Mouse (Mus musculus) intestine, postnatal 0 days (tissue): Measurements from ENCODE around the gene Mon2. TPM values are rescaled to one million over a fixed set of nuclear protein-coding genes. Genes with fewer than 3 reads are reported as not detected.

Experiments
- ATAC-seq: fragments of 200-750 bp; cut with Nextera tagmentation; 2 replicates; pipeline ENCODE4 v1.8.0; 2017; ENCODE audit warnings: mild to moderate bottlenecking, moderate TSS enrichment, moderate library complexity
- H3K27ac ChIP-seq: fragments of 300-500 bp; sonication (generic); 2 replicates; pipeline ENCODE4 v1.5.1; 2014; ENCODE audit warnings: mild to moderate bottlenecking, low read depth, low read length, moderate library complexity
- H3K27me3 ChIP-seq: fragments of 300-500 bp; sonication (generic); replicated peaks from 2 replicates; pipeline ENCODE4 v1.6.1; 2014; ENCODE audit warnings: low read length, mixed read lengths; ENCODE audit not compliant: control insufficient read depth, insufficient read depth
- H3K36me3 ChIP-seq: fragments of 300-500 bp; sonication (generic); 2 replicates; pipeline ENCODE4 v1.6.1; 2014; ENCODE audit warnings: mild to moderate bottlenecking, moderate library complexity; ENCODE audit not compliant: control insufficient read depth, insufficient read depth
- H3K4me1 ChIP-seq: fragments of 300-500 bp; sonication (generic); replicated peaks from 2 replicates; pipeline ENCODE4 v1.6.1; 2014; ENCODE audit warnings: antibody characterized with exemption, low read length, mixed read lengths; ENCODE audit not compliant: control insufficient read depth, insufficient read depth
- H3K4me2 ChIP-seq: fragments of 300-500 bp; sonication (generic); replicated peaks from 2 replicates; pipeline ENCODE4 v1.6.1; 2014; ENCODE audit warnings: low read depth, mild to moderate bottlenecking, moderate library complexity
- H3K4me3 ChIP-seq: fragments of 300-500 bp; sonication (generic); 2 replicates; pipeline ENCODE4 v1.5.1; 2014; ENCODE audit warnings: low read depth, low read length
- H3K9ac ChIP-seq: fragments of 300-500 bp; sonication (generic); 2 replicates; pipeline ENCODE4 v1.6.1; 2014; ENCODE audit warnings: mild to moderate bottlenecking, low read depth, low read length
- H3K9me3 ChIP-seq: fragments of 300-500 bp; sonication (generic); 2 replicates; pipeline ENCODE4 v1.6.1; 2016; ENCODE audit warnings: mixed run types; ENCODE audit not compliant: control insufficient read depth
- CTCF ChIP-seq: sonication (generic); IDR thresholded peaks from 2 replicates; pipeline ENCODE4 v1.5.1; 2016; ENCODE audit warnings: low read depth, mild to moderate bottlenecking, control low read depth, antibody characterized with exemption, moderate library complexity
- WGBS: fragments of 180-500 bp; shearing (Covaris S2); extraction: QIAGEN DNeasy Blood & Tissue Kit; methylation state at CpG from one replicate; pipeline ENCODE4 v1.1.7; 2014; 5-methylcytosine and 5-hydroxymethylcytosine counted together
- polyA plus RNA-seq: library from polyadenylated mRNA; unstranded; fragments of >200 nt; fragmentation: Nextera tagmentation; extraction: Ambion mirVana; gene quantifications from 2 replicates; pipeline ENCODE4 v1.2.1, GENCODE M21; 2015

Mon2 gene
- polyA plus RNA-seq, 1 experiment from 2014 or later, result 16.4 TPM

DNA sequence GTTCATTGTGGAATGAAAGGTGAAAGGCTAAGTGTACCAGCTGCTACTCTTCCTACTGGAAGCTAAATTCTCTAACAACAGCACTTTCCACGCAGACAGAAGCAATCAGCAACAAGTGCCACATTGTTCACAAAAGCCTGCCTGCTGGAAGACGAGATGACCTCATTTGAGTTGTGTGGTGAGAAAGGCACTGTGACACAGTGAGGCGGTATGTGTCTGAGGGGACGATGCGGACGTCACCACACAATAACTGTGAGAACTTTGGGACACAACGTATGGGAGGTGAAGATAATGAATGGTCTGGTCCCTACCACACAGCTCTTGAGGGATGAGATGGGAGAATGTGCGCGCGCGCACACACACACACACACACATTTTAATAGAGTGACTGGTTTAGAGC lies 34.2 kb upstream of the Mon2 start:
- Histone ChIP-seq H3K36me3 (peaks cover 25% of the 10 kb centered on the region), H3K4me1 (no peaks in the 10 kb centered on the region), H3K4me3 (no peak overlapping the region), H3K9ac (no peak overlapping the region), H3K4me2 (no peak overlapping the region), H3K27ac (no peak overlapping the region), H3K27me3 (no peaks in the 10 kb centered on the region), H3K9me3 (no peaks in the 10 kb centered on the region)
- no peak for TF ChIP-seq CTCF
- ATAC-seq, result no peak
- WGBS, result 89% methylated on average over 11 of the region's 11 CpGs

DNA sequence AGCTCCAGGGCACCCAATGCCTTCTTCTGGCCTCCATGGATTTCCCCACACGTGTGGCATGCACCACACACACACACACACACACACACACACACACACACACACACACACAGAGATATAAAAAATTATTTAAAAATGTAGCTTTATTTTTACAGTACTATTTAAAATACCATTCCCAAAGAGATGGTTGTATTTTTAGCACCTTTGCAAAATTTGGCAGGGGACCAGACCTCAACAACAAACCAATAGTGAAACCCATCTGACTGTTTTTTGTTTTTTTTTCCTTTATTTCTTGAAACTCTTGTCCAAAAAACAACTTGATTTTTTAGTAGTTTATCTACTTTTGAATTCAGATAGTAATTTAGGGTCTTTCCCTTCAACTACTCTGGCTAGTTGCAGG lies 32.2 kb upstream of the Mon2 start:
- no peak for ATAC-seq
- Histone ChIP-seq H3K9me3 (no peaks in the 10 kb centered on the region), H3K4me2 (no peak overlapping the region), H3K36me3 (peaks cover 12% of the 10 kb centered on the region; the same call in 1 of the 2 replicates), H3K27me3 (no peaks in the 10 kb centered on the region), H3K4me3 (no peak overlapping the region), H3K27ac (no peak overlapping the region), H3K9ac (no peak overlapping the region), H3K4me1 (no peaks in the 10 kb centered on the region)
- 75% methylated on average over 1 of the region's 1 CpGs for WGBS
- no peak for TF ChIP-seq CTCF

GRCm38 (mm10) chr10:123108121-123108520 lies 31.8 kb upstream of the Mon2 start:
- 0 out of 2 replicates have a peak, but pooled peaks cover 9% of the 10 kb centered on the region for H3K36me3 ChIP-seq
- H3K4me2 ChIP-seq, result no peak overlapping the region
- no peaks in the 10 kb centered on the region for H3K9me3 ChIP-seq
- 79% methylated on average over 5 of the region's 5 CpGs for WGBS
- no peak overlapping the region for H3K4me3 ChIP-seq
- H3K27me3 ChIP-seq, result no peaks in the 10 kb centered on the region
- no peak overlapping the region for H3K9ac ChIP-seq
- no peak for ATAC-seq
- no peak for TF ChIP-seq CTCF
- no peak overlapping the region for H3K27ac ChIP-seq
- H3K4me1 ChIP-seq, result no peaks in the 10 kb centered on the region

DNA sequence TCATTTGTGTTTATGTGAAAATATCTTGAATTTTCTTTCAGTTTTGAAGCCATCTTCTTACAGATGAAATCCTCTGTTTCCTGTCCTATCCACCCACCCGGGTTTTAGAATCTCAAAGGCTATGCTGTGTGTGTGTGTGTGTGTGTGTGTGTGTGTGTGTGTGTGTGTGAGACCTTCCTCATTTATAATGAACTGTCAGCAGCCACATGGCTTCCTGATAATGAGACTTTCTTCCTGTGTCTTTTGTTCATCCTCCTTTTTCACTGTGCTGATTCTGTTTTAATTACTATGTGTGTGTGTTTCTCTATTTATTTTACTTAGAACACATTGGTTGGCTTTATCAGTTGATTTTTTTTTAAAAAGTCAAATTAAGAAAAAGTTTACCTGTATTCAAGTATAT lies 25.0 kb upstream of the Mon2 start:
- Histone ChIP-seq H3K4me2 (no peak overlapping the region), H3K4me3 (no peak overlapping the region), H3K36me3 (no peaks in the 10 kb centered on the region), H3K4me1 (no peaks in the 10 kb centered on the region), H3K9me3 (no peaks in the 10 kb centered on the region), H3K27me3 (no peaks in the 10 kb centered on the region), H3K9ac (no peak overlapping the region), H3K27ac (no peak overlapping the region)
- 39% methylated on average over 1 of the region's 1 CpGs for WGBS
- TF ChIP-seq CTCF, result no peak
- no peak for ATAC-seq

DNA sequence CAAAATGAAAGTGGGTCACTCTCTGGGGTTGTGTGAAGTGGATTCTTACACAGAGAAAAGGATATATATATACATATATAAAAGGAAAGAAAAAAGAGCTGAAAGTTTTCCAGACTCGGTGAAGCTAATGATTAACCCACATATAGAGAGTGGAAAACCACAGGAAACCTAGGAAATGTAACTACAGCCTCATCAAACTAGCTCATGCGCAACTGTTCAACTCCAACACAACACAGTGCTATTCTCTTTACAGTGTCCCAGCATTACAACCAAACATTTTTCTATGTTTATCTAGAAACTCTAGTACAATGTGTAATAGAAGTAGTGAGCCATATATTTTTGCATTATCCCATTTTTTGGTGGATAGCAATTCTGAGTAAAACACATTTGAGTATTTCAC lies 24.3 kb upstream of the Mon2 start:
- H3K36me3 ChIP-seq, result no peaks in the 10 kb centered on the region
- no peaks in the 10 kb centered on the region for H3K27me3 ChIP-seq
- H3K4me3 ChIP-seq, result no peak overlapping the region
- H3K27ac ChIP-seq, result no peak overlapping the region
- H3K4me2 ChIP-seq, result no peak overlapping the region
- no peak overlapping the region for H3K9ac ChIP-seq
- no peak for ATAC-seq
- no peak for TF ChIP-seq CTCF
- no peaks in the 10 kb centered on the region for H3K4me1 ChIP-seq
- no peaks in the 10 kb centered on the region for H3K9me3 ChIP-seq
- WGBS, result 59% methylated on average over 2 of the region's 2 CpGs

DNA sequence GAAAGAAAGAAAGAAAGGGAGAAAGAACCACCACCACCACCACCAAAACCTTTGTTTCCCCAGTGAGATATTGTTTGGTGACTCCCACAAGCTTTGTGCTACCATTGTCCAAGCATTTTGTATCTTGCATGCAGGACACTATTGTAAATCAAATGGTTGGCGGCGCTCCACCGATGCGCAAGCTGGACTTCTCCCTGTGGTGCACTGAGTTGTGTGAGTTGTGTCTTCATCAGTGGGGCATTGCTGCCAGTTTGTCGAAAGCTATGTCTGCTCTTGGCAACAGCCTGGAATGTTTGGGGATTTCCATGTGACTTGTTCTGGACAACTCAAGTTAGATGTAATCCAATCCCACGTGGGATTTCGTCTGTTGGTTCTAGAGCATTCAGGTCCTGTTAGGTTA lies 18.2 kb upstream of the Mon2 start:
- H3K4me3 ChIP-seq, result no peak overlapping the region
- no peak overlapping the region for H3K9ac ChIP-seq
- no peaks in the 10 kb centered on the region for H3K27me3 ChIP-seq
- no peaks in the 10 kb centered on the region for H3K9me3 ChIP-seq
- no peaks in the 10 kb centered on the region for H3K36me3 ChIP-seq
- no peak for ATAC-seq
- no peaks in the 10 kb centered on the region for H3K4me1 ChIP-seq
- no peak overlapping the region for H3K27ac ChIP-seq
- no peak overlapping the region for H3K4me2 ChIP-seq
- no peak for TF ChIP-seq CTCF
- 87% methylated on average over 7 of the region's 7 CpGs for WGBS

- H3K27ac ChIP-seq, result no peak overlapping the region
- 67% methylated on average over 3 of the region's 3 CpGs for WGBS
- no peaks in the 10 kb centered on the region for H3K27me3 ChIP-seq
- no peak overlapping the region for H3K4me2 ChIP-seq
- TF ChIP-seq CTCF, result no peak
- H3K9ac ChIP-seq, result no peak overlapping the region
- no peak for ATAC-seq
- H3K4me1 ChIP-seq, result no peaks in the 10 kb centered on the region
- H3K9me3 ChIP-seq, result no peaks in the 10 kb centered on the region
- H3K36me3 ChIP-seq, result no peaks in the 10 kb centered on the region
- H3K4me3 ChIP-seq, result no peak overlapping the region
These were observed 16.3 kb upstream of the Mon2 start for GRCm38 (mm10) chr10:123092577-123092976.
